Mouse (Mus musculus): ENCODE measurements around the gene Bcor. TPM values are rescaled to one million over a fixed set of nuclear protein-coding genes. Genes with fewer than 3 reads are reported as not detected.

The Bcor gene
- polyA plus RNA-seq, 1 experiment from 2014 or later = 20.3 TPM

- DNase-seq (ENCODE audit: low spot score) (no peak), ATAC-seq (replicated peaks; ENCODE audit: low FRiP score, low TSS enrichment, low read depth) (no peak)
- Histone ChIP-seq H3K4me1 (replicated peaks; ENCODE audit: control insufficient read depth, insufficient read depth, low read length) (peaks cover 29% of the 10 kb centered on the region), H3K9me3 (ENCODE audit: control insufficient read depth, low read length) (no peaks in the 10 kb centered on the region), H3K4me2 (ENCODE audit: low read length) (no peak overlapping the region), H3K27me3 (replicated peaks; ENCODE audit: control insufficient read depth, insufficient read depth, low read length) (peaks cover 49% of the 10 kb centered on the region), H3K36me3 (ENCODE audit: control insufficient read depth, insufficient read depth, low read length) (no peaks in the 10 kb centered on the region), H3K9ac (ENCODE audit: low read length) (no peak overlapping the region), H3K4me3 (ENCODE audit: low read depth, low read length) (no peak overlapping the region), H3K27ac (ENCODE audit: low read depth) (no peak overlapping the region)
- 52% methylated on average over 16 of the region's 16 CpGs for WGBS
Observed at GRCm38 (mm10) chrX:12001336-12001735, 158.8 kb downstream of the Bcor start.

GRCm38 (mm10) chrX:12000620-12001019 is 159.5 kb downstream of the Bcor start:
- 27% methylated on average over 13 of the region's 13 CpGs for WGBS
- H3K27ac ChIP-seq (ENCODE audit: low read depth) = no peak overlapping the region
- H3K36me3 ChIP-seq (ENCODE audit: control insufficient read depth, insufficient read depth, low read length) = no peaks in the 10 kb centered on the region
- H3K27me3 ChIP-seq (replicated peaks; ENCODE audit: control insufficient read depth, insufficient read depth, low read length) = peaks cover 42% of the 10 kb centered on the region; the same call in 1 of the 2 replicates
- ATAC-seq (replicated peaks; ENCODE audit: low FRiP score, low TSS enrichment, low read depth) (no peak), DNase-seq (ENCODE audit: low spot score) (no peak)
- H3K4me1 ChIP-seq (replicated peaks; ENCODE audit: control insufficient read depth, insufficient read depth, low read length) = peaks cover 29% of the 10 kb centered on the region
- H3K4me3 ChIP-seq (ENCODE audit: low read depth, low read length) = no peak overlapping the region
- no peak overlapping the region for H3K4me2 ChIP-seq (ENCODE audit: low read length)
- no peak overlapping the region for H3K9ac ChIP-seq (ENCODE audit: low read length)
- H3K9me3 ChIP-seq (ENCODE audit: control insufficient read depth, low read length) = no peaks in the 10 kb centered on the region

GRCm38 (mm10) chrX:11999951-12000350 is 160.2 kb downstream of the Bcor start:
- Histone ChIP-seq H3K4me3 (ENCODE audit: low read depth, low read length) (no peak overlapping the region), H3K27ac (ENCODE audit: low read depth) (no peak overlapping the region), H3K4me1 (replicated peaks; ENCODE audit: control insufficient read depth, insufficient read depth, low read length) (peaks cover 23% of the 10 kb centered on the region), H3K9ac (ENCODE audit: low read length) (no peak overlapping the region), H3K9me3 (ENCODE audit: control insufficient read depth, low read length) (no peaks in the 10 kb centered on the region), H3K4me2 (ENCODE audit: low read length) (no peak overlapping the region), H3K36me3 (ENCODE audit: control insufficient read depth, insufficient read depth, low read length) (no peaks in the 10 kb centered on the region), H3K27me3 (replicated peaks; ENCODE audit: control insufficient read depth, insufficient read depth, low read length) (peaks cover 38% of the 10 kb centered on the region; the same call in 1 of the 2 replicates)
- WGBS = 31% methylated on average over 19 of the region's 19 CpGs
- ATAC-seq (replicated peaks; ENCODE audit: low FRiP score, low TSS enrichment, low read depth) = no peak
- DNase-seq (ENCODE audit: low spot score) = no peak

GRCm38 (mm10) chrX:11998934-11999336 is 161.2 kb downstream of the Bcor start:
- H3K27ac ChIP-seq (ENCODE audit: low read depth) = no peak overlapping the region
- H3K4me1 ChIP-seq (replicated peaks; ENCODE audit: control insufficient read depth, insufficient read depth, low read length) = peaks cover 15% of the 10 kb centered on the region; the same call in 1 of the 2 replicates
- peak; percentile 84 for ATAC-seq (replicated peaks; ENCODE audit: low FRiP score, low TSS enrichment, low read depth)
- H3K27me3 ChIP-seq (replicated peaks; ENCODE audit: control insufficient read depth, insufficient read depth, low read length) = peaks cover 32% of the 10 kb centered on the region; the same call in 1 of the 2 replicates
- H3K4me3 ChIP-seq (ENCODE audit: low read depth, low read length) = peak overlapping the region; percentile 20
- peak overlapping the region; percentile 27 for H3K9ac ChIP-seq (ENCODE audit: low read length)
- H3K4me2 ChIP-seq (ENCODE audit: low read length) = peak overlapping the region; percentile 53
- H3K9me3 ChIP-seq (ENCODE audit: control insufficient read depth, low read length) = no peaks in the 10 kb centered on the region
- H3K36me3 ChIP-seq (ENCODE audit: control insufficient read depth, insufficient read depth, low read length) = no peaks in the 10 kb centered on the region
- 8% methylated on average over 14 of the region's 41 CpGs for whole genome bisulfite sequencing
- DNase-seq (ENCODE audit: low spot score) = no peak

- peaks cover 26% of the 10 kb centered on the region; the same call in 1 of the 2 replicates for H3K27me3 ChIP-seq (replicated peaks; ENCODE audit: control insufficient read depth, insufficient read depth, low read length)
- H3K9ac ChIP-seq (ENCODE audit: low read length) = no peak overlapping the region
- WGBS = 77% methylated on average over 2 of the region's 2 CpGs
- no peak overlapping the region for H3K4me2 ChIP-seq (ENCODE audit: low read length)
- no peak overlapping the region for H3K27ac ChIP-seq (ENCODE audit: low read depth)
- H3K4me1 ChIP-seq (replicated peaks; ENCODE audit: control insufficient read depth, insufficient read depth, low read length) = peaks cover 10% of the 10 kb centered on the region; the same call in 1 of the 2 replicates
- no peaks in the 10 kb centered on the region for H3K9me3 ChIP-seq (ENCODE audit: control insufficient read depth, low read length)
- H3K36me3 ChIP-seq (ENCODE audit: control insufficient read depth, insufficient read depth, low read length) = no peaks in the 10 kb centered on the region
- ATAC-seq (replicated peaks; ENCODE audit: low FRiP score, low TSS enrichment, low read depth) = no peak
- DNase-seq (ENCODE audit: low spot score) = no peak
- no peak overlapping the region for H3K4me3 ChIP-seq (ENCODE audit: low read depth, low read length)
Observed at GRCm38 (mm10) chrX:11996891-11997290, 163.3 kb downstream of the Bcor start.

- ATAC-seq (replicated peaks; ENCODE audit: low FRiP score, low TSS enrichment, low read depth) (no peak), DNase-seq (ENCODE audit: low spot score) (no peak)
- peaks cover 10% of the 10 kb centered on the region; the same call in 1 of the 2 replicates for H3K4me1 ChIP-seq (replicated peaks; ENCODE audit: control insufficient read depth, insufficient read depth, low read length)
- no peak overlapping the region for H3K27ac ChIP-seq (ENCODE audit: low read depth)
- no peaks in the 10 kb centered on the region for H3K36me3 ChIP-seq (ENCODE audit: control insufficient read depth, insufficient read depth, low read length)
- H3K27me3 ChIP-seq (replicated peaks; ENCODE audit: control insufficient read depth, insufficient read depth, low read length) = peaks cover 23% of the 10 kb centered on the region; the same call in 1 of the 2 replicates
- no peak overlapping the region for H3K4me2 ChIP-seq (ENCODE audit: low read length)
- H3K9me3 ChIP-seq (ENCODE audit: control insufficient read depth, low read length) = no peaks in the 10 kb centered on the region
- no peak overlapping the region for H3K9ac ChIP-seq (ENCODE audit: low read length)
- no peak overlapping the region for H3K4me3 ChIP-seq (ENCODE audit: low read depth, low read length)
- 75% methylated on average over 6 of the region's 8 CpGs for WGBS
Observed at GRCm38 (mm10) chrX:11996489-11996888, 163.7 kb downstream of the Bcor start.

GRCm38 (mm10) chrX:11993641-11994419 is 166.3 kb downstream of the Bcor start:
- Histone ChIP-seq H3K9me3 (ENCODE audit: control insufficient read depth, low read length) (no peaks in the 10 kb centered on the region), H3K27ac (ENCODE audit: low read depth) (no peak overlapping the region), H3K4me3 (ENCODE audit: low read depth, low read length) (no peak overlapping the region), H3K4me2 (ENCODE audit: low read length) (no peak overlapping the region), H3K27me3 (replicated peaks; ENCODE audit: control insufficient read depth, insufficient read depth, low read length) (peaks cover 4% of the 10 kb centered on the region; the same call in 1 of the 2 replicates), H3K4me1 (replicated peaks; ENCODE audit: control insufficient read depth, insufficient read depth, low read length) (no peaks in the 10 kb centered on the region), H3K9ac (ENCODE audit: low read length) (no peak overlapping the region), H3K36me3 (ENCODE audit: control insufficient read depth, insufficient read depth, low read length) (no peaks in the 10 kb centered on the region)
- no peak for DNase-seq (ENCODE audit: low spot score)
- WGBS = 80% methylated on average over 5 of the region's 5 CpGs
- no peak for ATAC-seq (replicated peaks; ENCODE audit: low FRiP score, low TSS enrichment, low read depth)

- H3K36me3 ChIP-seq (ENCODE audit: control insufficient read depth, insufficient read depth, low read length) = no peaks in the 10 kb centered on the region
- H3K9ac ChIP-seq (ENCODE audit: low read length) = no peak overlapping the region
- ATAC-seq (replicated peaks; ENCODE audit: low FRiP score, low TSS enrichment, low read depth) (no peak), DNase-seq (ENCODE audit: low spot score) (no peak)
- H3K27ac ChIP-seq (ENCODE audit: low read depth) = no peak overlapping the region
- H3K4me2 ChIP-seq (ENCODE audit: low read length) = no peak overlapping the region
- no peaks in the 10 kb centered on the region for H3K27me3 ChIP-seq (replicated peaks; ENCODE audit: control insufficient read depth, insufficient read depth, low read length)
- H3K4me1 ChIP-seq (replicated peaks; ENCODE audit: control insufficient read depth, insufficient read depth, low read length) = no peaks in the 10 kb centered on the region
- WGBS = 80% methylated on average over 13 of the region's 13 CpGs
- no peaks in the 10 kb centered on the region for H3K9me3 ChIP-seq (ENCODE audit: control insufficient read depth, low read length)
- H3K4me3 ChIP-seq (ENCODE audit: low read depth, low read length) = no peak overlapping the region
Observed at GRCm38 (mm10) chrX:11989471-11989870, 170.7 kb downstream of the Bcor start.
